Mouse (Mus musculus): Measurements from ENCODE around the gene Fam189a1.

The Fam189a1 gene

GRCm38 (mm10) chr7:64871987-64872742 is 284.2 kb downstream of the Fam189a1 start:
- DNase-seq = no peak

GRCm38 (mm10) chr7:64869549-64870065 is 286.8 kb downstream of the Fam189a1 start:
- DNase-seq = no peak

GRCm38 (mm10) chr7:64863538-64863937 is 292.8 kb downstream of the Fam189a1 start:
- DNase-seq = no peak

- no peak for DNase-seq
These were observed 293.4 kb downstream of the Fam189a1 start for GRCm38 (mm10) chr7:64862978-64863377.

GRCm38 (mm10) chr7:64856526-64857082 is 299.8 kb downstream of the Fam189a1 start:
- no peak for DNase-seq

- no peak for DNase-seq
These were observed 300.4 kb downstream of the Fam189a1 start for GRCm38 (mm10) chr7:64855976-64856375.

- no peak for DNase-seq
These were observed 300.9 kb downstream of the Fam189a1 start for GRCm38 (mm10) chr7:64855389-64855927.

GRCm38 (mm10) chr7:64850791-64851190 is 305.6 kb downstream of the Fam189a1 start:
- peak; percentile 53 for DNase-seq

GRCm38 (mm10) chr7:64847366-64847899 is 308.9 kb downstream of the Fam189a1 start:
- DNase-seq = no peak

- no peak for DNase-seq
These were observed 310.3 kb downstream of the Fam189a1 start for GRCm38 (mm10) chr7:64846061-64846460.

GRCm38 (mm10) chr7:64840946-64841659 is 315.3 kb downstream of the Fam189a1 start:
- no peak for DNase-seq

- no peak for DNase-seq
These were observed 315.8 kb downstream of the Fam189a1 start for GRCm38 (mm10) chr7:64840576-64840895.

GRCm38 (mm10) chr7:64839801-64840575 is 316.4 kb downstream of the Fam189a1 start:
- DNase-seq = peak; percentile 30

GRCm38 (mm10) chr7:64839281-64839680 is 317.1 kb downstream of the Fam189a1 start:
- no peak for DNase-seq

- no peak for DNase-seq
These were observed 326.0 kb downstream of the Fam189a1 start for GRCm38 (mm10) chr7:64830214-64830995.

GRCm38 (mm10) chr7:64821081-64821480 is 335.3 kb downstream of the Fam189a1 start:
- no peak for DNase-seq

- DNase-seq = no peak
These were observed 336.7 kb downstream of the Fam189a1 start for GRCm38 (mm10) chr7:64819683-64820082.

- no peak for DNase-seq
These were observed 347.5 kb downstream of the Fam189a1 start for GRCm38 (mm10) chr7:64808876-64809275.

- DNase-seq = no peak
These were observed 351.3 kb downstream of the Fam189a1 start for GRCm38 (mm10) chr7:64805100-64805499.

- no peak for DNase-seq
These were observed 360.8 kb downstream of the Fam189a1 start for GRCm38 (mm10) chr7:64795554-64795953.

GRCm38 (mm10) chr7:64792031-64792430 is 364.3 kb downstream of the Fam189a1 start:
- DNase-seq = no peak

- DNase-seq = no peak
These were observed 365.2 kb downstream of the Fam189a1 start for GRCm38 (mm10) chr7:64791145-64791544.
